Mouse (Mus musculus) ZHBTc4 (cell line): ENCODE results near the gene Taf15.

Experiments used
- DNase-seq: peaks from one replicate; pipeline ENCODE4 v3.0.0-alpha.2; 2011; ENCODE audit warnings: low read depth, low spot score

Taf15 gene

DNA sequence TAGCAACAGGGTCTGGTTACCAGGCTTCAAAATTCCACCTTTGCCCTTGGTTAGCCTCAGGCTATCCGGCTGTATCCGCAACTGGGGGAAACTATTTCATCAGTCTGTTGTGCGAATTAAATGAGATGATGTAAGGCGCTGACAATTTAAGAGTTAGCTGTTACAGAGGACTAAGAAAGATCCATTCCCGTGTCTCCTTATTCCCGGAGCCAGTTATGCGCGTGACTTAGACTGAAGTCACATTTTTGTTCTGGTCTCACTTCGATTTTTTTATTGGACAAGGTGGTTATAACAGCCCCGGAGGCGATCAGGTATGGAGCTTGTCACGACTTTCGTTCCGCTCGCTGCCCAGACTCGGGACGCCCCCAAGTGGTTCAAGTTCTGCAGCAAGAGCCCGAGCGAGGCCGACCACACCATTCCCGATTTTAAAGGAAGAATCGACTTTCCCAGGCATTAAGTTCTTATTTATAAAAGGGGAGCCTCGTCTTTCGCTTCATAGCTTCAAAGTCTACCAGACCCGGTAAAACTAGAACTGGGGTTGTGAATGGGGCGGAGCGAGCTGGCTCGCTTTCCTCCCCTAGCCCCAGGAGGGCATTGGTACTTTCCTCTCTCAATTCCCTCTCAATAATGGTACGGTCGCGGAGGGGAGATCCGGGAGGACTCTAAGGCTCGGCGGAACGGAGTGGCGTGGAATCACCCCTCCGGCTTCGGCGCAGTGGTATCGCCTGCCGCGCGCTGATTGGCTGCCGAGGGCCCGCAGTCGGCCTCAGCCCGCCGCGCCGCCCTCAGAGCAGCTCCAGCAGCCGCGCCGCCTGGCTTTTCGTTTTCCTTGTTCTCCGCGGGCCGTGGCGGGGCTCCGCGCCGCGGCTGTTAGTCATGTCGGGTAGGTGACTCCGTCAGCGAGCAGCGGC is at the start of gene Taf15:
Gene Taf15 (plus strand): TSS at position 763 of the 911 bp plus-strand sequence.
- peak; percentile 99 for DNase-seq

DNA sequence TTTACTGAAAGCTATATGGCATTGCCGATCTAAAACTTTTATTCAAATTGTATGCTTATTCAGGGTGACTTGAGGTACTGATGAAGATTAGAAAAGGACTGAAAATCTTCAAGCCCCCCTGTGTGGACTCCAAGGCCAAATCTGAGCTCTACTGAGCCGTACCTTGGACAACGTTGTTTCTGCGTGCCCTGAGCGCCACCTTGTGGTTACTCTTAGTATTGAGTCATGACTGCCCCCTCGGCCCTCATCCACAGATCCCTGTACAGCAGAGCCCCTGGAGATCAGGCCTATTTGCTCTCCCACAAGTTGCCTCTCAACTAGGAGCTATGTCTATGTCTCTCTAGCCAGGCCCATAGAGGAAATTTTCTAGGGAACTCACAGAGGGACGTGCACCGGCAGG is 48.2 kb upstream of the Taf15 start:
- peak; percentile 80 for DNase-seq

DNA sequence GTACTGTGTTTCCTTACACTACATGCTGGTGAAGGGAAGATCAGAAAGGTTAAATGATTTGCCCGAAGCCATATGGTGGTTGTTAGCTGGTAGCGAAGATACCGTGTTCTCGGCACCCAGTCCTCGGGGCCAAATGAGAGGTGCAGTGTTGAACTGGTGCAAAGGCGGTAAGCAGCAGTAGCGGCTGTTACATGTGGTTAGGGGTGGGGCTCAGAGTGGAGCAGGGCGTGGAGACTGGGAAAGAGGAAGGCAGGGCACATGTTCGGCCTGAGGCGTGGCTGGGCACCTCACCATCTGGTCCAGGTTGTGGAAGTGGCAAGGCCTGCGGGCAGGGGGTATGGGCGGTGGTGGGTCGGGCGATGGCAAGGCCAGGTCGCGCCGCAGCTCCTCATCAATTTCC is 45.9 kb upstream of the Taf15 start:
- no peak for DNase-seq

DNA sequence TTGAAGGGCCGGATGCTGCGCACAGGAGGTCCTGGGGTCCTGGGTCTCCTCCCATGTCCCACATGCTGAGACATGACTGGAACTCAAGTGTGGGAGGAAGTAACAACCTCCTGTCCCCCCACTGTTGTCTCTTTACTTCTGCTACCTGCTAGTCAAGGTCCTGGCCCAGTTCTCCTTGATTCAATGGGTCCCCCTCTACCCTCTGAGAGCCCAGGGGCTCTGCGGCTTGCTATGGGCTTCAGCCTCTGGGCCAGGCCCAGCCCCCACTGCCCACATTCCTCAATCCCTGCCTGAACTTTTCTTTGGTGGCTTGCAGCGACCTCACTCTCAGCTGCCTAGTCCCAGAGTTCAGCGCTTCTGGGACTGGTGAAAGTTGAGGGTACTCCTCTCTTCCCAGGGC is 43.5 kb upstream of the Taf15 start, which contains the start of gene Gas2l2:
Gene Gas2l2 (minus strand): TSS at position 101 of the 400 bp plus-strand sequence.
- DNase-seq, result no peak

DNA sequence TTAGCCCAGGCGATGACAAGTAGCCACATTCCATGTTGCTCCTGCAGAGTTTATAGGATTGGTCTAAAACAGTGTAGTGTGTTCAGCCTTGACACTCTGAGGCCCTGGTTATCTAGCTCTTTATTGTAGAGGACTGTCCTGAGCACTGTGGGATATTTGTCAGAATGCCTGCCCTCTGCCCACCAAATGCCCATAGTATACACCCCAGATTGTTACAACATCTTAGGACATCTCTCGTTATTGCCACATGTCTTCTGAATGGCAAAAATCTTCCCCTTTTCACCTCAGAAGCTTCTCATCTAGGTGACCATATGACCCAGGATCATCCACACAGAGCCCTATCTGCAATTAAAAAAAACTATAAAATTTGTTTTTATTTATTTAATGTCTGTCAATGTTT is 40.4 kb upstream of the Taf15 start:
- no peak for DNase-seq

DNA sequence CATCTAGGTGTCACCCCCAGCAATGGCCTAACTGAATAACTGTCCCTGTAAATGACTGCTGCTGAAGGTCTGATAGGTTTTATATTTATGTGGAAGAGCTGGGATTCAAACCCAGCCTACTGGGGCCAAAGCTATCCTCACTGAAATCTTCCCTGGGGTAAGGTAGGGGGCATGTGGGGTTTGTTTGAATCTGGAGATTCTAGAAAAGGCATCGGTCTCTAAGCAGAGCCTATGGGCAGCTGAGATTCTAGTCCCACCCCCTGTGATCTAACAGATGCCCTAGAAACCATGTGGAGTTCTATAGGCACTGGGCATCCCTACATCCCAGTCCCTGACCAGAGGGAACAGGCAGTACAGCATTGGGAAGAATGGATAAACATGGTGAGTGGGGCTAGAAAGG is 35.5 kb upstream of the Taf15 start, which contains the start of gene 1700020L24Rik:
Gene 1700020L24Rik (plus strand): TSS at position 301 of the 400 bp plus-strand sequence.
- DNase-seq, result no peak

DNA sequence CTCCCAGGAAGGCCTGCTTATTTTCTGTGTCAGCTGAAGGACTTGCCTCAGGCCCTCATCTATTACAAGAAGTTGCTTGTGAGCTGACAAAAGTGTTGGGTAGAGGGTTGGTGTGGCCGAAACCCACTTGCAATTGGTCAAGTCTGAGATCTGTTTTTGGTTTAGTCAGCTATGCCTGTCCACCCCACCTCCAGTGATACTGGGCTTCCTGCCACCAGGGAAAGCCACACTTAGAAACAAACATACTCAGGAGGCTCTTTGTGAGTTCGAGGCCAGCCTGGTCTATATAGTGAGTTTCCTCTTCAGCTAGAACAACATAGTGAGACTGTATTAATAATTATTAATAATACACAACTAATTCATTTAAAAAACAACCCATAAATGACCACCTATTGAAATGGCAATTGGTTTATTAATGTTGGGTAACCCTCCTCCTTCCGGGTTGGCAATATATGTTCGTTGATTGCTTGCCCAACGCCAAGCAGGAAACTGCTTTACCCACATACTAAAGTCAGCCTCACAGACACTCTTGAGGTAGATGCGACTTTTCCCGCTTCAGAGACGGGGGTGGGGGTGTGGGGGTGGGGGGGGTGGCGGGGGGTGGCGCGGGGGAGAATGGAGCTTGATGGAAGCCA is 33.3 kb upstream of the Taf15 start:
- no peak for DNase-seq

DNA sequence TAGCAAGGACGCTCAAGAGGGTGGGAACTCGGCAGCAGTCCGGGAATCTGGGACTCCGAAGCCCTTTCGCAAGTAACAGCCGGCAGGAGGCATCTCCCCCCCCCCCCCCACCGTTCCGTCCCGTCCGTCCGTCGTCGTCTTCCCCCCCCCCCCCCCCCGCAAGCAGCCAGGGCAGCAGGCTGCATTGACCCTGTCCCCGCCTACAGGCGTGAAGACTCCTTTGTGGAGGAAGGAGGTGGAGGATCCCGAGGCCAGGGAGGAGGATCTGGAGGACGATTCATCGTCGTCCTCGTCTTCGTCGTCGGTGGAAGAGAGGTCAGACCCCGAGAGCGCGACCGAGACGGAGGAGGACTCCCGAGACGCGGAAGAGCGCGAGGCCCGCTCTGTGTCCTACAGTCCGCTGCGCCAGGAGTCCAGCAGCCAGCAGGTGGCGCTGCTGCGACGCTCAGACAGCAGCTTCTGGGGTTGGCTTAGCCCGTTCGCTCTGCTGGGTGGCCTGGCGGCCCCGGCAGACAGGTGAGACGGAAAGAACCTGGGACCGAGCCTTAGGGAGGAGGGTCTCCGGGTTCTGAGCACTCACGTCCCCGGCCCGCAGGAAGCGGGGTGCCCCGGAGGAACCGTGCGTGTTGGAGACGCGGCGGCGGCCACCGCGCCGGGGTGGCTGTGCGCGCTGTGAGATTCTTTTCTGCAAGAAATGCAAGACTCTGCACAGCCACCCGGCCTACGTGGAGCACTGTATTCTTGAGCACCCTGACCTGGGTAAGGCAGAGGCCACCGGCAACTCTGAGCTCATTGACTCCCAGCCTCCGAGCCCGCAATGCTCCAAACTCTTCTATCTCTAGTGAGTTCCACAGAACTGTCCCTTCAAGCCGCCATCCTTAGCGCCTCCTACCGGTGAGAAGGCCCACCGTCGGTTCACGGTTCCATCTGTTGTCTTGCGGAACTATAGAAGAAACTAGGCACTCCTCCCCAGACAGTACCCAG is 32.5 kb upstream of the Taf15 start:
- DNase-seq, result peak; percentile 96

DNA sequence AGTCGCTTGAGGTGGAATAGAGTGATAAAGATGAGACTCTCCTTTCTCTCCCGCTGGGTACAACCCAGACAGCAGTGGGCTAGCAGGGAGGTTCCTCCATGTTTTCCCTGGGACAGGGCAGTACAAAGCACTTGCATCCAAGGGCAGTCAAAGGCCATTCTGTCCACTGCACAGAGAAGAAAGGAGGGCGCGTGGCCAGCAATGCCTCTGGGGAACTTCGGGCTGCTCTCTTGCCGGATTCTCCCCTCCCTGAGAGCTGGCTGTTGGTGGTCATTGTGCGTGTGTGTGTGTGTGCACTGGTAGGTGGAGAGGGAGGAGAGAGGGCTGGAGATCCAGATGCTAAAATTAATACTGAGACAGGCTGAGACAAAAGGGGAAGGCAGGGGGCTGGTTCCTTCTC is 31.7 kb upstream of the Taf15 start:
- no peak for DNase-seq

DNA sequence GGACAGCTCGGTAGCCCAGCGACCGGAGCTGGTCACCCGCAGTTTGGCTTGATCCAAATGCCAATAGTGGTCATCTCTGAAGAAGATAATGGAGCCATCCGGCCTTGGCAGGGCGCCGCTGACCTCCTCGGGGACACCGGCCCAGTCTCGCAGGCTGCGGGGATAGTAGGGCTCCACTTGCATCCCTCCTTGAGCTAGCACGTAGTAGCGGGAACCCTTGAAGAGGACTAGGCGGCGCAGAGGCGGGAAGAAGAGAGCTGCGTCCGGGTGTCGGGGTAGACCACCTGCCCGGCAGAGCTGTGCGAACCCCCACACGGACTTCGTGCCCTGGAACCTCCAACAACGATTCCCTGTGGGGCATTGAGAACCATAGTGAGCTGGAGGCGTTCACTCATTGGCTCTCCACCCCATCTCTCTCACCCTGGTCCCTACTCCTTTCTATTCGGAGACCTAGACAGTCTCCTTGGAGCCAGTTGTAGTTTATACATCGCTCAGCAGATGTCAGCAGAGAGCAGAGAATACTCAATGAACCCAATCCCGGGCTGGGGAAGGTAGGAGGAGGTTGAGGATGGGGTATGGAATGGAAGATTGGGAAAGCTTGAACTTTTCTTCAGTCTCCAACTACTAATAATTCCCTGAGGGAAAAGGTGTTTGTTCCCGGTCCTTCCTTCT is 30.2 kb upstream of the Taf15 start:
- DNase-seq, result peak; percentile 87

DNA sequence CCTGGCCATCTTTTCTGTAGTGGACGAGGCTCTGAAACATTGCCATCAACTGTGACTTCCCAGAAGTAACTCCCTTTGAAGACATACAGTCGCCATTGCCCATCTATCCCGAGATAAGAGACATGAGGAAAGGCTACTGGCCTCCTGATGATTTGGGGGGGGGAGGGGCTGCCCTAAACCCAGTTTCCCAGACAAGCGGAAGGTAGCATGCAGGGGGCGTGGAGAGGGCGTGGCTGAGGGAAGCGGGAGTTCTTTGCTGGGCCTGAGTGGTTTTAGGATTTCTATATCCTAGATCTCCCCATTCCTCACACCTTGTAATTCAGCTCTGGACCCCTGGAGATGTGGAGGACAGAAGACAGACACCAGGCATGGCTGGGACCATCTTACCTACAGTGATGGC is 29.1 kb upstream of the Taf15 start:
- peak; percentile 54 for DNase-seq

DNA sequence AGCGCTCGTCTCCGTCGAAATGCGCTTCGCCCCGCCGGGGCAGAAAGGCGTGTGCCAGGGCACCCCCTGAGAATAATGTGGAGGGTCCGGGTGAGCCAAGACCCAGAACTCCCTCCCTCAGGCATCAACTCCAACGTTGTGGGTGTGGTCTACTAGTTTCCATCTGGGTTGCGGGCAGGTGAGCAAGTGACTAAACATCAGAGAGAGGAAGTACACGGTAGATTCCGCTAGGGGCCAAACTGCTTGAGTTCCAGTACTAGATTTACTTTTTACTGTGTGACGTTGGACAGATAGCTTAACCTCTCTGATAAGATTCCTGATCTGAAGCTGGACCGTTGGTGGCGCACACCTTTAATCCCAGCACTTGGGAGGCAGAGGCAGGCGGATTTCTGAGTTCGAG is 27.9 kb upstream of the Taf15 start:
- peak; percentile 90 for DNase-seq

DNA sequence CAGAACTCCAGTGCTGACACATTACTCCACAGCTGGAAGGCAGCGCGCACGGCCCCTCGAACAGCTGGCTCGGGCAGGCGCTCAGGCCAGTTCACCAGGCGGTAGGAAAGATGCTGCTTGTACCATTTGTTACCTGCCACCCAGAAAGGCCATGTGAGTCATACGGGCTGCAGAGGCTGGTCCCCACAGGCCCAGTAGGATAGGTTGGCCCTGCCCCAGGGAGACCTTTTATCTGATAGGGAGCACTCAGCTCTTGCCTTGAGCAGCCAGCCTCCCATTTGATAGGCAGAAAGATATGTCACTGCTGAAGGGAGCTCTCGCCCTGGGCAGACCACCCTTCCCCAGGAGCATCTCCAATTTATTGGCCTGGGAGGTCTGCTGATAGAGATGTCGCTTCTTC is 25.3 kb upstream of the Taf15 start:
- DNase-seq, result no peak

DNA sequence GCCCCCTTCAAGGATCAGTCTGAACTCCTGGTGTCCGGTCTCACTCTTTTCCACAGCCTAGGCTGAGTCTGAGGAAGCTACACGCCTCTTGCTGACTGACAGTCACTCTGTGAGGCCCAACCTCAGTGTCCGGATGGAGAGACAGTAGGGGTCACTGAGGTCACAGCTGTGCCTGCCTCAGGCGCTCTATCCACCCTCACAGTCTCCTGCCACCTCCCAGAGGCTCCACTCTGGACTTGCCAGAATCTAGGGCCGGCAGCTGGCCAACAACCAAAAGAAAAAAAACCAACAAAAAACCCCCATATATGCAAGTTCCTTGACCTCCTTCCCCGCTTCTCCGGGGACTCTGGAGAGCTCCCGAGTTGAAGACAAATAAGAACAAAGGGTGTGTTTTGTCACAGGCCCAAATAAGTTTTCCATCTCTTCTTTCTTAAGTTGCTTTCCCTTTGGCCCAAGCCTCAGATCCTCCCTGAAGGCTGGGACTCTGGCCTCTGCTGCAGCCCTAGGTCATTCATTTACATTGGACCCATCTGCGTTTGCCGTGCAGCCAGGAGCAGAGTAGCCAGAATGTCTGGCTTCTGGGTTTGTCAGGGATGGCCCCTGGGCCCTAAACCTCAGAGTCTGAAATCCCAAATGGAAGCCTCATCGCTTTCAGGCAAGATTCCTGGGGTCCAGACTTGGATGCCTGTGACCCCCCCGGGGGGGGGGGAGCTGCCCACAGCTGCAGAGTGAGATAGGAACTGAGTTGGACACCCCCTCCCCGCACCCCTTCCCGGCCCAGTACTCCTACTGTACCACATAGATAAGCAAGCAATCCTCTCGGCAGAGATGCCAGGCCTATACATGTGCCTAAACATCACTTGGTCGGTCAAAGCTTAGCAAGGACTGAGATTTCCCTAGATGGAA is 24.6 kb upstream of the Taf15 start:
- peak; percentile 60 for DNase-seq

DNA sequence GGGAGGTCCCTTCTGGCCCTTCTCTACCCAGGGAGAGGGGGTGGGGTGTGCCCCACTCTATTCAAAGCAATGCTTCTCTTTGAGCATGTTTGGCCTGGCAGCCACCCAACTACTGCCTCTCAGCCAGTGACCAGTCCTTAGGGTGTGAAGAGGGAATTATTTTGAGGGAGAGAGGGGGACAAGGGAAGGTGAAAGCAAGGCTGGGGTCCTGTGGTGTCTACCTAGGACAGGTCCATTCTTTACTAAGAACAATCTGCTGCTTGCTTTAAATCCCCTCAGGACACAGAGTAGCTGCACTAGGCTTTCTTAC is 24.0 kb upstream of the Taf15 start:
- no peak for DNase-seq

DNA sequence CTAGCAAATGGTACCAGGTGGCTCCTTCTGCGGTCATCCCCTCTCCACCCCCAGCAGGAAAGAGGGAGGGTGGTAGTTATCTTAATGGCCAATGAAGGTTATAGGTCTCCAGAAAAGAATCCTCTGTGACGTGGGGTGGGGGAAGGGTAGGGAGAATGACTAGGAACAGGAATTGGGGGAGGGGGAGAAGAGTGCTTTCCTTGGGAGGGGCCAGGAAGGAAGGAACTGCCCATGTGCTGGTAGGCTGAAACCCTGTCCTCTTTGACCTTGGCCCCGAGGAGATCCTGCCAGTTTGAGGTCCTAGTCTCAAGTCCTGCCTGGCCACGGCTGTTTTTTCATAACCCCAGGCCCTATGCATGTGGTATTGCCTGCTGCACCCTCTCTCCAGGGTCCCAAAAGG is 23.6 kb upstream of the Taf15 start:
- peak; percentile 83 for DNase-seq

DNA sequence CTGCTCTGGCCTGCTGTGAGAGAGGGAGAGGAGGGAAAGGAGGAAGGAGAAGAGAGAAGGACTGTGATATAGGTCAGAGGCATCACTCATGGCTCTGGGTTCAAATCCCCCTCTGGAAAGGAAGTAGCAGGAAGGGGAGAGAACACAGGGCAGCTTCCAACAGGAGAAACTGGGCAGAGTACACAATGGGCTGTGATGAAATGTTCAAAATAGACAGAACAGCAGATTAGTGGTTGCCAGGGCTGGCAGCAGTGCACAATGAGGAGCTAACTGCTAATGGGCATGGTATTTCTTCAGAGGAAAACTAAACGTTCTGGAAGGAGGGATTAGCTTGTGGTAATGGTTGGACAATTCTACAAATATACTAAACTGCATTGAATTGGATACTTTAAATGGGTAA is 22.3 kb upstream of the Taf15 start:
- DNase-seq, result no peak

DNA sequence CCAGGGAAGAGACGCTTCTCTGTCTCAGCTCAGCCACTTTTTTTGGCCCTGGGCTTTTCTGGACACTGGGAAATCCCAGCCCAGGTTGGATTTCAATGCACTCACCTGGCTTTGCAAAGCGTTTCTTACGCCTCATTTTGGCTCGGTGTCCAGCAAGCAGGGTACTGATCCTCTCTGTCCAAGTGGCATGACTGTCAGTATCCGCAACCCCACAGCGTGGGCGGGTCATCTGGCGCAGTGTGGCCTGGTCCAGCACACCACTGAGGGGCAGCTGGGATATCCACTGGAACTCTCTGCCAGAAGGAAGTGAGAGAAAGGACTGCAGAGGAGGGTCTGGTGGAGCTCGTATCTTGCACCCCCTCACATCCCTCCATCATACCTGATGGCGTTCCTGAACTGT is 21.6 kb upstream of the Taf15 start:
- DNase-seq, result no peak

DNA sequence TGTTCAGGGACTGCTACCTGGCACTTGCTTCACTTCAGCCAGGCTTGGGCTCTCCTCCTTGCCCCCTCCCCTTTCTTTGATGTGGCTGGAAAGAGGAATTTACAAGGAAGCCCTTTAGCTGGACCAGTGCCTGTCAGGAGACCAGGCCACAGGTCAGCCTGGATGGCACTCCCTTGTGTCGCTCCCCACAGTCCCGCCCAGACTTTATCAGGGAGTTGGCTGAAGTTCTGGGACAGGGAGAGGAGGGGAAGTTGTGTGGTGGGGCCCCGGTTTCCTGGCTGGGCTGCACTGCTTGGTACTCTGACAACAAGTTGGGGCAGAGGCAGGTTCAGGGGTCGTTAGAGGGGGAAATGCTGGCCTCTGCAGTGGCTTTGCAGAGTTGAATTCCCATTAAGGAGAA is 18.3 kb upstream of the Taf15 start:
- DNase-seq, result no peak

DNA sequence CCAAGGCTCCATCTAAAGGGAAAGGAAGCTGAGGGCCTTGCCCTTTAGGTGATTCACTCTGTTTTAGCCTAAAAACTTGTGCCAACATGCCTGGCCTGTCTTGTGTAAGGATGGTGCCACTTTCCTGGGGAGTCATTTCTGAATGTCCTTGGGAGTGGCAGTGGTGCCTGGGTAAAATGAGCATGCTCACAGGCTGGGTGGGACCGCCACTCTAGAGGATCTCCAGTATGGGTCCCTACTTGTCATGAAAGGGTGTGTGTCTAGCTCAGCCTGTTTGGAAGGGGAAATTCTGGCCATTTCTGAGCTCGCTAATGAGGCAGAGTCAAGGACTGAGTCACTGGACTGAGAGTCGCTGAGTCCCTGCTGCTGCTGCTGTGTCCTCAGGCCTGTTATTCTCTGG is 17.3 kb upstream of the Taf15 start:
- DNase-seq, result no peak
